Mouse (Mus musculus) midbrain, embryonic 16.5 days (tissue): Measurements from ENCODE around the gene Txlng. TPM values are rescaled to one million over a fixed set of nuclear protein-coding genes. Genes with fewer than 3 reads are reported as not detected.
"Not testable (repeated sequence)": the region's sequence is repeated elsewhere in the genome, so short reads cannot be mapped to it uniquely, and the experiment has no call there.

Source experiments
- ATAC-seq: fragments of 200-750 bp; cut with Nextera tagmentation; 2 replicates; pipeline ENCODE4 v1.8.0; 2017; ENCODE audit warnings: moderate TSS enrichment
- H3K27ac ChIP-seq: fragments of 300-500 bp; sonication (generic); 2 replicates; pipeline ENCODE4 v1.5.1; 2014; ENCODE audit warnings: mild to moderate bottlenecking, low read length, mixed read lengths
- H3K27me3 ChIP-seq: fragments of 300-500 bp; sonication (generic); 2 replicates; pipeline ENCODE4 v1.6.1; 2014; ENCODE audit warnings: low read depth, low read length, mixed read lengths; ENCODE audit not compliant: control insufficient read depth, insufficient read depth
- H3K36me3 ChIP-seq: fragments of 300-500 bp; sonication (generic); 2 replicates; pipeline ENCODE4 v1.6.1; 2014; ENCODE audit warnings: mild to moderate bottlenecking, low read length, moderate library complexity, mixed read lengths; ENCODE audit not compliant: control insufficient read depth, insufficient read depth
- H3K4me1 ChIP-seq: fragments of 300-500 bp; sonication (generic); 2 replicates; pipeline ENCODE4 v1.6.1; 2014; ENCODE audit warnings: mild to moderate bottlenecking, low read length, mixed read lengths; ENCODE audit not compliant: control insufficient read depth, insufficient read depth
- H3K4me2 ChIP-seq: fragments of 300-500 bp; sonication (generic); 2 replicates; pipeline ENCODE4 v1.6.1; 2014; ENCODE audit warnings: mild to moderate bottlenecking, low read length, mixed read lengths
- H3K4me3 ChIP-seq: fragments of 300-500 bp; sonication (generic); 2 replicates; pipeline ENCODE4 v1.5.1; 2014; ENCODE audit warnings: low read depth, mild to moderate bottlenecking, low read length, moderate library complexity, mixed read lengths
- H3K9ac ChIP-seq: fragments of 300-500 bp; sonication (generic); 2 replicates; pipeline ENCODE4 v1.6.1; 2014; ENCODE audit warnings: low read depth, low read length, mixed read lengths
- H3K9me3 ChIP-seq: fragments of 300-500 bp; sonication (generic); replicated peaks from 2 replicates; pipeline ENCODE4 v1.6.1; 2014; ENCODE audit warnings: mild to moderate bottlenecking, low read length, mixed read lengths; ENCODE audit not compliant: control insufficient read depth, poor library complexity, severe bottlenecking
- WGBS: fragments of 180-500 bp; shearing (Covaris S2); extraction: QIAGEN DNeasy Blood & Tissue Kit; methylation state at CpG from one replicate; pipeline ENCODE4 v1.1.7; 2014; 5-methylcytosine and 5-hydroxymethylcytosine counted together
- polyA plus RNA-seq: library from polyadenylated mRNA; unstranded; fragments of >200 nt; fragmentation: Nextera tagmentation; extraction: Ambion mirVana; gene quantifications from 2 replicates; pipeline ENCODE4 v1.2.1, GENCODE M21; 2015

Gene Txlng
- polyA plus RNA-seq, 1 experiment from 2014 or later: 11.9 TPM

GRCm38 (mm10) chrX:162832101-162832500 lies 2.8 kb upstream of the Txlng start:
- no peak overlapping the region for H3K27ac ChIP-seq

GRCm38 (mm10) chrX:162831542-162831941 lies 2.3 kb upstream of the Txlng start:
- Histone ChIP-seq H3K36me3 (no peaks in the 10 kb centered on the region), H3K9ac (no peak overlapping the region), H3K4me1 (no peaks in the 10 kb centered on the region), H3K27me3 (no peaks in the 10 kb centered on the region), H3K4me2 (no peak overlapping the region), H3K4me3 (no peak overlapping the region), H3K9me3 (no peaks in the 10 kb centered on the region), H3K27ac (no peak overlapping the region)
- WGBS: 62% methylated on average over 1 of the region's 1 CpGs
- no peak for ATAC-seq

More at GRCm38 (mm10) chrX:162832101-162832500, 2.8 kb upstream of the Txlng start:
- WGBS: 22% methylated on average over 3 of the region's 3 CpGs
- H3K27me3 ChIP-seq: no peaks in the 10 kb centered on the region
- no peaks in the 10 kb centered on the region for H3K9me3 ChIP-seq
- H3K9ac ChIP-seq: no peak overlapping the region
- no peak overlapping the region for H3K4me2 ChIP-seq
- no peak for ATAC-seq
- H3K36me3 ChIP-seq: no peaks in the 10 kb centered on the region
- H3K4me1 ChIP-seq: no peaks in the 10 kb centered on the region
- H3K4me3 ChIP-seq: no peak overlapping the region

- no peaks in the 10 kb centered on the region for H3K4me1 ChIP-seq
- H3K4me3 ChIP-seq: no peak overlapping the region
- H3K9me3 ChIP-seq: no peaks in the 10 kb centered on the region
- no peaks in the 10 kb centered on the region for H3K27me3 ChIP-seq
- H3K4me2 ChIP-seq: no peak overlapping the region
- ATAC-seq: no peak
- H3K27ac ChIP-seq: no peak overlapping the region
- no peaks in the 10 kb centered on the region for H3K36me3 ChIP-seq
- H3K9ac ChIP-seq: no peak overlapping the region
- 17% methylated on average over 1 of the region's 1 CpGs for WGBS
Observed at GRCm38 (mm10) chrX:162831036-162831435, 1.8 kb upstream of the Txlng start.

GRCm38 (mm10) chrX:162830313-162830712 lies 1.1 kb upstream of the Txlng start:
- H3K27me3 ChIP-seq, H3K36me3 ChIP-seq, H3K9me3 ChIP-seq, H3K4me1 ChIP-seq, H3K27ac ChIP-seq, H3K4me2 ChIP-seq, H3K9ac ChIP-seq, H3K4me3 ChIP-seq, ATAC-seq: not testable (repeated sequence)
- WGBS: 51% methylated on average over 2 of the region's 2 CpGs

- Histone ChIP-seq H3K9me3 (no peaks in the 10 kb centered on the region), H3K4me2 (peak overlapping the region; percentile 36), H3K27me3 (no peaks in the 10 kb centered on the region), H3K4me3 (peak overlapping the region; percentile 56), H3K4me1 (no peaks in the 10 kb centered on the region), H3K27ac (no peak overlapping the region), H3K9ac (no peak overlapping the region), H3K36me3 (no peaks in the 10 kb centered on the region)
- 42% methylated on average over 5 of the region's 5 CpGs for WGBS
- ATAC-seq: no peak
Observed at GRCm38 (mm10) chrX:162829741-162830140, 487 bp upstream of the Txlng start.

- ATAC-seq: peak; percentile 70
- H3K27ac ChIP-seq: 0 out of 2 replicates have a peak overlapping the region, but pooled peaks have one; percentile 17
- peak overlapping the region; percentile 78 for H3K4me2 ChIP-seq
- 10% methylated on average over 18 of the region's 20 CpGs for WGBS
- H3K4me1 ChIP-seq: no peaks in the 10 kb centered on the region
- no peaks in the 10 kb centered on the region for H3K27me3 ChIP-seq
- H3K9me3 ChIP-seq: no peaks in the 10 kb centered on the region
- H3K4me3 ChIP-seq: peak overlapping the region; percentile 56
- H3K36me3 ChIP-seq: no peaks in the 10 kb centered on the region
- peak overlapping the region; percentile 68 for H3K9ac ChIP-seq
Observed at GRCm38 (mm10) chrX:162828783-162829182, 471 bp downstream of the Txlng start.

- H3K27ac ChIP-seq: peak overlapping the region; percentile 33; the same call in 1 of the 2 replicates
- no peaks in the 10 kb centered on the region for H3K36me3 ChIP-seq
- peak overlapping the region; percentile 56 for H3K4me3 ChIP-seq
- H3K9ac ChIP-seq: peak overlapping the region; percentile 68; the same call in 1 of the 2 replicates
- 39% methylated on average over 6 of the region's 6 CpGs for WGBS
- H3K4me1 ChIP-seq: no peaks in the 10 kb centered on the region
- H3K4me2 ChIP-seq: peak overlapping the region; percentile 78
- ATAC-seq: no peak
- H3K27me3 ChIP-seq: no peaks in the 10 kb centered on the region
- H3K9me3 ChIP-seq: no peaks in the 10 kb centered on the region
Observed at GRCm38 (mm10) chrX:162828016-162828415, 1.2 kb downstream of the Txlng start.

- no peak overlapping the region for H3K27ac ChIP-seq
- H3K27me3 ChIP-seq: no peaks in the 10 kb centered on the region
- no peaks in the 10 kb centered on the region for H3K36me3 ChIP-seq
- no peak overlapping the region for H3K4me3 ChIP-seq
- H3K9ac ChIP-seq: no peak overlapping the region
- no peaks in the 10 kb centered on the region for H3K9me3 ChIP-seq
- no peak overlapping the region for H3K4me2 ChIP-seq
- ATAC-seq: no peak
- no peaks in the 10 kb centered on the region for H3K4me1 ChIP-seq
Observed at GRCm38 (mm10) chrX:162800371-162800770, 28.9 kb downstream of the Txlng start.

GRCm38 (mm10) chrX:162791392-162791791 lies 37.9 kb downstream of the Txlng start:
- H3K4me2 ChIP-seq, ATAC-seq, H3K36me3 ChIP-seq, H3K27ac ChIP-seq, H3K9me3 ChIP-seq, H3K9ac ChIP-seq, H3K4me3 ChIP-seq, H3K27me3 ChIP-seq, H3K4me1 ChIP-seq: not testable (repeated sequence)
- 90% methylated on average over 5 of the region's 5 CpGs for WGBS
